Mouse (Mus musculus): ENCODE results near the gene Rgl2. TPM values are rescaled to one million over a fixed set of nuclear protein-coding genes. Genes with fewer than 3 reads are reported as not detected.
"Not testable (repeated sequence)": the region's sequence is repeated elsewhere in the genome, so short reads cannot be mapped to it uniquely, and the experiment has no call there.

Gene Rgl2
- total and polyA plus RNA-seq, 2 experiments from 2014 or later: 21.1 to 144 TPM

DNA sequence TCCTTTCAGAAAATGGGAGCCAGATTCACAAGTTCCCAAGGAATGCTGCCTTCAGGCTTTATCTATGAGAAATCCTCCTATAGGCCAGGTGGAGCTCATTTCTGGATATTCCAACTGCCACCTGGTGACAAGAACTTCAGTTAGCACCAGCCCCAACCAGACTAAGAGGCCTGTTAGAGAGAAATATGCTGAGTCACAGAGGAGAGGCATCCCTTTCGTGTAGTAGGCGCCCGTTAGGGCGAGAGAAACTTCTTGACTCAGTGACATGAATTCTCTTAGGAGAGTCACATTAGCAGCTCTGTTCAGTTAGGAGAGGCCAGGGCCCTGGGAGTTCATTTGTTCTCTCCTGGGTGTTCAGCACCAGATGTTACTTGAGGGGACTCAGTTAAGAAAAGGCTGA is 29.7 kb upstream of the Rgl2 start:
- DNase-seq (ENCODE audit: low spot score): no peak
- ATAC-seq (ENCODE audit: insufficient read depth, low read depth): no peak
- H3K9me3 ChIP-seq (replicated peaks; ENCODE audit: control insufficient read depth, low read length): no peaks in the 10 kb centered on the region
- H3K4me3 ChIP-seq (ENCODE audit: low read depth, low read length): no peak overlapping the region
- 65% methylated on average over 4 of the region's 4 CpGs for WGBS
- no peak overlapping the region for H3K27ac ChIP-seq (ENCODE audit: low read depth)
- H3K27me3 ChIP-seq (ENCODE audit: control insufficient read depth, insufficient read depth, low read length): no peaks in the 10 kb centered on the region
- no peaks in the 10 kb centered on the region for H3K4me1 ChIP-seq (ENCODE audit: control insufficient read depth, insufficient read depth)
- H3K36me3 ChIP-seq (replicated peaks; ENCODE audit: control insufficient read depth, insufficient read depth, low read length): no peaks in the 10 kb centered on the region
- no peak overlapping the region for H3K4me2 ChIP-seq (ENCODE audit: low read depth, low read length)
- H3K9ac ChIP-seq (replicated peaks; ENCODE audit: low read depth, low read length): no peak overlapping the region
- TF ChIP-seq EP300 (IDR thresholded peaks at IDR 0.05; ENCODE audit: low read depth): no peak

DNA sequence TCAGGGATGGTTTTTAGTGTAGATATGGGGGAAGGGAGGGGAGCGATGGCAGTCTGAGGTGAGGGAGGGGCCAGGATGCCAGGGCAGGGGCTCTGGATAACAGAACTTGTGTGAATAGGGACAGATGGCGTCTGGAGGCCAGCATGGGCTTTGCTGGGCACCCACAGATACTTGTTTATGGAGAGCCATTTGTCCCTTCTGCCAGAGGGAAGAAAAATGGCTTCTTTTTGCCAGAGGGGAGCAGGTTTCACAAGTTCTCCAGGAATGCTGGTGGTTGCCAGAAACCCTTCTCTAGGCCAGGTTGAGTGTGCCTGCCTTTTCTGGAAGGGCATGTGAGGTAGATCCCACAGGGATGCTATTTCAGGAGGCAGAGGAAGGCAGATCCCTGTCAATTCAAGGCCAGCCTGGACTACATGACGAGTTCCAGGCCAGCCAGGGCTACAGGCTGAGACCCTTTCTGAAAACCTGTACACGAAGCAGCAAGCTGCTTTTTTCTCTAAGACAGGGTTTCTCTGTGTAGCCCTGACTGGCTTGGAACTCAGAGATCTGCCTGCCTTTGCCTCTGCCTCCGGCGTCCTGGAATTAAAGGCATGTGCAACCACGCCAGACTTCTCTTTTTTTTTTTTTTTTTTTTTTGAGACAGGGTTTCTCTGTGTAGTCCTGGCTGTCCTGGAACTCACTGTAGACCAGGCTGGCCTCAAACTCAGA is 28.9 kb upstream of the Rgl2 start:
- DNase-seq (ENCODE audit: low spot score) (no peak), ATAC-seq (ENCODE audit: insufficient read depth, low read depth) (no peak)
- no peak overlapping the region for H3K27ac ChIP-seq (ENCODE audit: low read depth)
- H3K9me3 ChIP-seq (replicated peaks; ENCODE audit: control insufficient read depth, low read length): no peaks in the 10 kb centered on the region
- H3K27me3 ChIP-seq (ENCODE audit: control insufficient read depth, insufficient read depth, low read length): no peaks in the 10 kb centered on the region
- H3K9ac ChIP-seq (replicated peaks; ENCODE audit: low read depth, low read length): no peak overlapping the region
- H3K4me1 ChIP-seq (ENCODE audit: control insufficient read depth, insufficient read depth): no peaks in the 10 kb centered on the region
- WGBS: 39% methylated on average over 7 of the region's 7 CpGs
- no peak overlapping the region for H3K4me2 ChIP-seq (ENCODE audit: low read depth, low read length)
- no peak overlapping the region for H3K4me3 ChIP-seq (ENCODE audit: low read depth, low read length)
- no peak for TF ChIP-seq CTCF (IDR thresholded peaks at IDR 0.05; ENCODE audit: low read depth)
- TF ChIP-seq EP300 (IDR thresholded peaks at IDR 0.05; ENCODE audit: low read depth): no peak
- H3K36me3 ChIP-seq (replicated peaks; ENCODE audit: control insufficient read depth, insufficient read depth, low read length): no peaks in the 10 kb centered on the region

DNA sequence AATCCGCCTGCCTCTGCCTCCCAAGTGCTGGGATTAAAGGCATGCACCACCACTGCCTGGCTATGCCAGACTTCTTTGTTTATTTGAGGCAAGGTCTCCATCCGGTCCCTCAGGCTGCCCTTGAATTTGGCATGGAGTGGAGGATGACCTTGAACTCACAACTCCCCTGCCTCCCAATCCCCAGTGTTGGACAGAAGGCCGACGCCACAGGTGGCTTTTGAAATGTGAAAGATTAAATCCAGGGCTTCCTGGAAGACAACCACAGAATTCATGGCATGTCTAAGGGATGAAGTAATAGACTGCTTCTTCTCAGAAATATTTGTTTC is 28.4 kb upstream of the Rgl2 start:
- WGBS: 73% methylated on average over 4 of the region's 4 CpGs
- no peak for ATAC-seq (ENCODE audit: insufficient read depth, low read depth)
- Histone ChIP-seq H3K4me1 (ENCODE audit: control insufficient read depth, insufficient read depth) (no peaks in the 10 kb centered on the region), H3K27ac (ENCODE audit: low read depth) (no peak overlapping the region), H3K27me3 (ENCODE audit: control insufficient read depth, insufficient read depth, low read length) (no peaks in the 10 kb centered on the region), H3K9ac (replicated peaks; ENCODE audit: low read depth, low read length) (no peak overlapping the region), H3K36me3 (replicated peaks; ENCODE audit: control insufficient read depth, insufficient read depth, low read length) (no peaks in the 10 kb centered on the region), H3K4me3 (ENCODE audit: low read depth, low read length) (no peak overlapping the region), H3K4me2 (ENCODE audit: low read depth, low read length) (no peak overlapping the region), H3K9me3 (replicated peaks; ENCODE audit: control insufficient read depth, low read length) (no peaks in the 10 kb centered on the region)
- DNase-seq (ENCODE audit: low spot score): no peak
- no peak for TF ChIP-seq CTCF (IDR thresholded peaks at IDR 0.05; ENCODE audit: low read depth)
- no peak for TF ChIP-seq EP300 (IDR thresholded peaks at IDR 0.05; ENCODE audit: low read depth)

DNA sequence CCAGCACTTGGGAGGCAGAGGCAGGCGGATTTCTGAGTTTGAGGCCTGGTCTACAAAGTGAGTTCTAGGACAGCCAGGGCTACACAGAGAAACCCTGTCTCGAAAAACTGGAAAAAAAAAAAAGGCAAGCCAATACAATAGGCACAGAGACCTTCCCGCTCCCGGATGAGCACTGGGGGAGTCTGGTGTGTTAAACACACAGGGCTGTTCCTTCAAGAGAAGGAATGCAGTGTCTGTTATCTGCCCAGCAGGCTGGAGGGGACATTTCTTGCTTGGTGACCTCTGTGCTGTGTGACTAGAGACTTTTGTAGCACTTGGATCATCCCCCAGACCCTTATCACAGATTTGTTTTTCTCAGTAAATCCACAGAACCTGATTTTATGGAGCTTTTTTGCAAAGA is 27.7 kb upstream of the Rgl2 start:
- no peaks in the 10 kb centered on the region for H3K27me3 ChIP-seq (ENCODE audit: control insufficient read depth, insufficient read depth, low read length)
- H3K27ac ChIP-seq (ENCODE audit: low read depth): peak overlapping the region; percentile 22; the same call in 1 of the 2 replicates
- H3K4me1 ChIP-seq (ENCODE audit: control insufficient read depth, insufficient read depth): no peaks in the 10 kb centered on the region
- ATAC-seq (ENCODE audit: insufficient read depth, low read depth): peak; percentile 40; the same call in 1 of the 2 replicates
- WGBS: 67% methylated on average over 4 of the region's 4 CpGs
- TF ChIP-seq EP300 (IDR thresholded peaks at IDR 0.05; ENCODE audit: low read depth): no peak
- TF ChIP-seq CTCF (IDR thresholded peaks at IDR 0.05; ENCODE audit: low read depth): no peak
- no peak for DNase-seq (ENCODE audit: low spot score)
- H3K4me2 ChIP-seq (ENCODE audit: low read depth, low read length): no peak overlapping the region
- no peaks in the 10 kb centered on the region for H3K36me3 ChIP-seq (replicated peaks; ENCODE audit: control insufficient read depth, insufficient read depth, low read length)
- H3K9ac ChIP-seq (replicated peaks; ENCODE audit: low read depth, low read length): no peak overlapping the region
- H3K4me3 ChIP-seq (ENCODE audit: low read depth, low read length): no peak overlapping the region
- H3K9me3 ChIP-seq (replicated peaks; ENCODE audit: control insufficient read depth, low read length): no peaks in the 10 kb centered on the region

DNA sequence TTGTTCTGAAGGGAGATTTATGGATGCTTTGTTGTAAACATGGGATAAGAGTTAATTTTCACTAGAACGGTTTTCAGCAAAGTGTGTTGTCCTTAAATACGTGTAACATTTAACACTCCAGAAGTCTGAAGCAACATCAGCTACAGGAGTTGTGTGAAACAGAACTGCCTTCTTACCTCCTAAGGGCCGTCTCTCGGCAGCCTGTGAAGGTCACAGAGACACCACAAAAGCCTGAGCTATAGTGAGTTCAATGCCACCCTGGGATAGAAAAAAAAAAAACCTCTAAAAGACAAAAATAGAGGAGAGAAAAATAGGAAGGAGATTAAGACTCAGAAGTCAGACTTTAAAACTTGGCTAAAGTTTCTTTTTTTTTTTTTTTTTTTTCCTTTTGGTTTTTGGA is 27.3 kb upstream of the Rgl2 start:
- Histone ChIP-seq H3K4me3 (ENCODE audit: low read depth, low read length) (no peak overlapping the region), H3K9ac (replicated peaks; ENCODE audit: low read depth, low read length) (no peak overlapping the region), H3K27me3 (ENCODE audit: control insufficient read depth, insufficient read depth, low read length) (no peaks in the 10 kb centered on the region), H3K4me2 (ENCODE audit: low read depth, low read length) (no peak overlapping the region), H3K27ac (ENCODE audit: low read depth) (peak overlapping the region; percentile 22; the same call in 1 of the 2 replicates), H3K9me3 (replicated peaks; ENCODE audit: control insufficient read depth, low read length) (no peaks in the 10 kb centered on the region), H3K4me1 (ENCODE audit: control insufficient read depth, insufficient read depth) (no peaks in the 10 kb centered on the region), H3K36me3 (replicated peaks; ENCODE audit: control insufficient read depth, insufficient read depth, low read length) (no peaks in the 10 kb centered on the region)
- 40% methylated on average over 4 of the region's 4 CpGs for WGBS
- no peak for ATAC-seq (ENCODE audit: insufficient read depth, low read depth)
- no peak for DNase-seq (ENCODE audit: low spot score)
- TF ChIP-seq CTCF (IDR thresholded peaks at IDR 0.05; ENCODE audit: low read depth) (no peak), EP300 (IDR thresholded peaks at IDR 0.05; ENCODE audit: low read depth) (no peak)

DNA sequence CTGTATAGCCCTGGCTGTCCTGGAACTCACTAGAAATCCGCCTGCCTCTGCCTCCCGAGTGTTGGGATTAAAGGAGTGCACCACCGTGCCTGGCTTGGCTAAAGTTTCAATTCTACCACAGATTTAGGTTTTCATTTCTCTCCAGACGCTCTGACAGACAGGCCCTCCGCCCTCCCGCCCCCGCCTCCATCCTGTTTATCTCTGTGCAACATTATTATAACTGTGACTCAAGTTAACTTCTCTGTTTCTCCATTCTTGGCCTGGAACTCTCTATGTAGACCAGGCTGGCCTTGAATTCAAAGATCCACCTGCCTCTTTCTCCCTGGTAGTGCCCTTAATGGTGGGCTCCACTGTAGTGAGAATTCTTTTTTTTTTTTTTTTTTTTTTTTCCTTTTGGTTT is 26.9 kb upstream of the Rgl2 start:
- Histone ChIP-seq H3K4me1 (ENCODE audit: control insufficient read depth, insufficient read depth) (no peaks in the 10 kb centered on the region), H3K36me3 (replicated peaks; ENCODE audit: control insufficient read depth, insufficient read depth, low read length) (no peaks in the 10 kb centered on the region), H3K27ac (ENCODE audit: low read depth) (no peak overlapping the region), H3K27me3 (ENCODE audit: control insufficient read depth, insufficient read depth, low read length) (no peaks in the 10 kb centered on the region), H3K4me2 (ENCODE audit: low read depth, low read length) (no peak overlapping the region), H3K4me3 (ENCODE audit: low read depth, low read length) (no peak overlapping the region), H3K9me3 (replicated peaks; ENCODE audit: control insufficient read depth, low read length) (no peaks in the 10 kb centered on the region), H3K9ac (replicated peaks; ENCODE audit: low read depth, low read length) (no peak overlapping the region)
- WGBS: 70% methylated on average over 7 of the region's 7 CpGs
- no peak for TF ChIP-seq EP300 (IDR thresholded peaks at IDR 0.05; ENCODE audit: low read depth)
- no peak for TF ChIP-seq CTCF (IDR thresholded peaks at IDR 0.05; ENCODE audit: low read depth)
- ATAC-seq (ENCODE audit: insufficient read depth, low read depth) (no peak), DNase-seq (ENCODE audit: low spot score) (no peak)

DNA sequence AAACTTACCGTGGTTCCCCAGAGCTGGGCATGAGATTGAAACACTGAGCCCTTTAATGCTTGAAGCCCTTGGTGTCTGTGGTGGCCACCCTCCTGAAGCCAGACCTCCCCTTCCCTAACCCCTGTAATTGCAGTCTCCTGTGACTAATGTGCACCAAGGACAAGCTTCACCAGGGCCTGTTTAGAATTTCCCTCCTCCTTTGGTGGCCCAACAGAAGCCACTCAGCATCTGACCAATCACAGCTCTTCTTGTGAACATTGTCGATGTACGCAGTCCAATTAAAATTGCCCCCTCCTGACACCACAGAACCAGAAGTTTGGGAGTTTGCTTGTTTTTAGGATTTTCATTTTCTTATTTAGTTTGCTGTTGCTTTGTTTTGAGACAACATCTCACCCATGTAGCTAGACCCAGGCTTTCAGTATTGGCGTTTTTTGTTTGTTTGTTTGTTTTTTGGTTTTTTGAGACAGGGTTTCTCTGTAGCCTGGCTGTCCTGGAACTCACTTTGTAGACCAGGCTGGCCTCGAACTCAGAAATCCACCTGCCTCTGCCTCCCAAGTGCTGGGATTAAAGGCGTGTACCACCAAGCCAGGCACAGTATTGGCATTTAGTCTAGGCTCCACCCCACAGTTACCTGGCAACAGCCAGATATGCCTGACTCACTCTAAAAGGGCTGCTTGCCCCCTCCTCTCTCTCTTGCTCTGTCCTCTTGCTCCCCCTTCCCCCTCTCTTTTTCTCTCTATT is 25.3 kb upstream of the Rgl2 start:
- not testable (repeated sequence) for H3K27me3 ChIP-seq (ENCODE audit: control insufficient read depth, insufficient read depth, low read length); DNase-seq (ENCODE audit: low spot score); H3K36me3 ChIP-seq (replicated peaks; ENCODE audit: control insufficient read depth, insufficient read depth, low read length); H3K27ac ChIP-seq (ENCODE audit: low read depth); H3K9ac ChIP-seq (replicated peaks; ENCODE audit: low read depth, low read length); H3K4me2 ChIP-seq (ENCODE audit: low read depth, low read length); H3K4me1 ChIP-seq (ENCODE audit: control insufficient read depth, insufficient read depth); ATAC-seq (ENCODE audit: insufficient read depth, low read depth); H3K4me3 ChIP-seq (ENCODE audit: low read depth, low read length); H3K9me3 ChIP-seq (replicated peaks; ENCODE audit: control insufficient read depth, low read length)
- 74% methylated on average over 6 of the region's 6 CpGs for WGBS

DNA sequence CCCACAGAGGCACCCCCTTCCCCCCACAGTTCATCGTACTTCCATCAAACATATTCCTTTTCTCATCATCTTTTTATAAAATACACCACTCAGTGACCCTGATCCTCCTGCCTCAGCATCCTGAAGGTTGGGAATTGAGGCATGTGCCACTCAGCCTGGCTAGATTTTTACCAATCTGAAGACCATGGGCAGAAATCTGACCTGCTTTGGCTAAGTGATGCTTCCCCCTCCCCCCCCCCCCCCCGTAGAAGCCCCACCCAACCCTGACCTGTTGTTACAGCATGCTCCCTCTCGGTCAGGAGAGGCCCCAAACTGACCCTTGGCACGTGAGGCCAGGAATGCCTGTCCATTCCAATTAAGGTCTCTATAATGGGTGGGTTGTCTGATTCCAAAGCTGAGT is 24.5 kb upstream of the Rgl2 start, which contains the start of gene Platr17:
Gene Platr17 (plus strand): TSS at position 301 of the 400 bp plus-strand sequence.
- H3K4me2 ChIP-seq (ENCODE audit: low read depth, low read length); H3K9me3 ChIP-seq (replicated peaks; ENCODE audit: control insufficient read depth, low read length); H3K9ac ChIP-seq (replicated peaks; ENCODE audit: low read depth, low read length); H3K36me3 ChIP-seq (replicated peaks; ENCODE audit: control insufficient read depth, insufficient read depth, low read length); H3K4me3 ChIP-seq (ENCODE audit: low read depth, low read length); DNase-seq (ENCODE audit: low spot score); H3K27ac ChIP-seq (ENCODE audit: low read depth); H3K27me3 ChIP-seq (ENCODE audit: control insufficient read depth, insufficient read depth, low read length); H3K4me1 ChIP-seq (ENCODE audit: control insufficient read depth, insufficient read depth); ATAC-seq (ENCODE audit: insufficient read depth, low read depth): not testable (repeated sequence)
- WGBS: 50% methylated on average over 3 of the region's 4 CpGs

All from heart, postnatal 0 days (tissue).